Mouse (Mus musculus) liver, adult 2 months (tissue): ENCODE results near the gene Fstl5.

ENCODE experiments used
- CTCF ChIP-seq: fragments of 200-500 bp; IDR thresholded peaks from 2 replicates; pipeline ENCODE4 v1.5.1; 2011; ENCODE audit warnings: low read depth, low read length, control low read depth
- POLR2A ChIP-seq: fragments of 200-500 bp; IDR thresholded peaks from 2 replicates; pipeline ENCODE4 v1.6.1; 2011; ENCODE audit warnings: low read length, control low read depth; ENCODE audit not compliant: insufficient read depth; ENCODE audit errors: extremely low read depth

GRCm38 (mm10) chr3:76654243-76654642 lies 580.2 kb downstream of the Fstl5 start:
- TF ChIP-seq POLR2A, result no peak
- no peak for TF ChIP-seq CTCF
